Mouse (Mus musculus) limb, embryonic 14.5 days (tissue): ENCODE results near the gene G6pc3. TPM values are rescaled to one million over a fixed set of nuclear protein-coding genes. Genes with fewer than 3 reads are reported as not detected.

Experiments
- ATAC-seq: fragments of 200-750 bp; cut with Nextera tagmentation; 2 replicates; pipeline ENCODE4 v1.8.0; 2017; ENCODE audit warnings: low read depth, moderate number of reproducible peaks, moderate TSS enrichment; ENCODE audit not compliant: low FRiP score
- DNase-seq: peaks from one replicate; pipeline ENCODE4 v3.0.0-alpha.2; 2015; ENCODE audit warnings: low spot score
- H3K27ac ChIP-seq: fragments of 300-500 bp; sonication (generic); replicated peaks from 2 replicates; pipeline ENCODE4 v1.5.1; 2014; ENCODE audit warnings: low read depth, mild to moderate bottlenecking, low read length, moderate library complexity, mixed read lengths
- H3K27me3 ChIP-seq: fragments of 300-500 bp; sonication (generic); 2 replicates; pipeline ENCODE4 v1.6.1; 2014; ENCODE audit warnings: low read length, mixed read lengths; ENCODE audit not compliant: control insufficient read depth, insufficient read depth
- H3K36me3 ChIP-seq: fragments of 300-500 bp; sonication (generic); 2 replicates; pipeline ENCODE4 v1.6.1; 2014; ENCODE audit warnings: mild to moderate bottlenecking, low read length, moderate library complexity, mixed read lengths; ENCODE audit not compliant: control insufficient read depth, insufficient read depth
- H3K4me1 ChIP-seq: fragments of 300-500 bp; sonication (generic); 2 replicates; pipeline ENCODE4 v1.6.1; 2014; ENCODE audit warnings: antibody characterized with exemption, low read length, mixed read lengths; ENCODE audit not compliant: control insufficient read depth, insufficient read depth
- H3K4me2 ChIP-seq: fragments of 300-500 bp; sonication (generic); replicated peaks from 2 replicates; pipeline ENCODE4 v1.6.1; 2014; ENCODE audit warnings: low read depth, mild to moderate bottlenecking, low read length, moderate library complexity; ENCODE audit not compliant: severe bottlenecking
- H3K4me3 ChIP-seq: fragments of 300-500 bp; sonication (generic); replicated peaks from 2 replicates; pipeline ENCODE4 v1.5.1; 2014; ENCODE audit warnings: low read length
- H3K9ac ChIP-seq: fragments of 300-500 bp; sonication (generic); 2 replicates; pipeline ENCODE4 v1.6.1; 2014; ENCODE audit warnings: mild to moderate bottlenecking, low read depth, low read length, moderate library complexity; ENCODE audit not compliant: severe bottlenecking
- H3K9me3 ChIP-seq: fragments of 300-500 bp; sonication (generic); 2 replicates; pipeline ENCODE4 v1.6.1; 2016; ENCODE audit warnings: low read length; ENCODE audit not compliant: control insufficient read depth
- POLR2A ChIP-seq: fragments of 200-500 bp; IDR thresholded peaks from 2 replicates; pipeline ENCODE4 v1.8.0; 2012; ENCODE audit warnings: inconsistent platforms, mild to moderate bottlenecking, moderate library complexity, borderline replicate concordance; ENCODE audit not compliant: insufficient read depth, insufficient read length; ENCODE audit errors: extremely low read depth
- WGBS: fragments of 180-500 bp; shearing (Covaris S2); extraction: QIAGEN DNeasy Blood & Tissue Kit; methylation state at CpG from one replicate; pipeline ENCODE4 v1.1.7; 2014; 5-methylcytosine and 5-hydroxymethylcytosine counted together
- polyA plus RNA-seq, 2 experiments: library from polyadenylated mRNA; depleted of rRNA in 1 of 2; stranded (reverse) in 1 of 2; unstranded in 1 of 2; fragments of >200 nt; fragmentation: Nextera tagmentation in 1 of 2; extraction: Ambion mirVana in 1 of 2; gene quantifications; 2 replicates each; pipeline versions ENCODE4 v1.2.1 to v1.2.3; 2012 to 2014

G6pc3 gene
- polyA plus RNA-seq, 2 experiments: 27.6 to 42.7 TPM

DNA sequence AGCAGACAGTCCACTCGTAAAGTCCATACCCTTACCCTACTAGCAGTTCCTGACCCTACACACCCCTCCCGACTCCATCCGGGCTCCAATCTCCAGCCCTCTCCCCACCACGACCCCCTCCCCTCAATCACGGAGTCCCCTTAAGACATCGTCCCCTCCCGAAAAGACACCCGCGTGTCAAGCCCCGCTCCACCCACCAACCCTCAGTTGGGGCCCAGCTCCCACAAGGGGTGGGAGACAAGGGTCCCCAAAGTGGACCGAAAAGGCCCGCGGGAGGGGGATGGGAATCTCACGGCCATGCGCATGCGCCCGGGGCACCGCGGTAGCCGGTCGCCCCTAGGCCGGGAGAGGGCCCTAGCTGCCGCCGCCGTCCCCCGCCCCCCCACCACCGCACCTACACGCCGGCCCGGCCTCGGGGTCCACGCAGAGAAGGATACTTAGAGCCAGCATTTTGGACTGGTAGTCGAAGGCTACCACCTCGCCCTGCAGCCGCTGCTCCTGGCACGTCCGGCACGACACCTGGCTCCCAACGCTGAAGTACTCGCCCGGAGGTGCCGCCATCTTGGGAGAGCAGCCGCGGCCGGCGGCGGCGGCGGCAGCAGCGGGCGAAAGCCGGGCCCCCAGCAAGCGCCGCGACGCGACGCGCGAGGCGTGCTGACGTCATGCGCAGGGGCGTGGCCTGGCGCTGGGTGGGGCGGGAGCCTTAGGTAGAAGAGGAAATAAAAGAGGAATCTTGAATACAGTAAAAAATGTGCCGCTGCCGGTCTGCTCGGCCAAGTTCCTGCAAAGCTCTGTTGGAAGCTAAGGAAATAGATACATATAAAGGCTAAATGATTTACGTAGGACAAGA is 4.5 kb upstream of the G6pc3 start, which contains the start of gene Lsm12:
Gene Lsm12 (minus strand): TSS at position 651 of the 850 bp plus-strand sequence.
- ATAC-seq: peak; percentile 86

DNA sequence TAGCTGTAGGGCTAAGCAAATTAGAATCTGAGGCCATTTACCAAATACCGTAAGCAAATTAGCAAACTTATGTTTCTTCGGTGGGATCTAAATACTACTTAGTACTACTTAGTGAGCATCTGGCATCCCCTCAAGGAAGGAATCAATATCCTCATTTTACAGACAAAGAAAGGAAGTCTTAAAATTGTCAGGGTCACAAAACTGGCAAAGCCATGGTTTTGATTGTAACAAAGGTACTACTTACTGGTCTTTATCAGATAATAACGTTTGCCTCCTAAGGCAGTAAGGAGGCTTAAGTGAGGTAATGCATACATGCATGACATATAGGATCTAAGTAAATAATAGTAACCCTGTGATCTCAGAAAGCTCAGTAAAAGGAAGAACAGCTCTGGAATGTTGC is 3.7 kb upstream of the G6pc3 start:
- peak overlapping the region; percentile 62 for H3K4me2 ChIP-seq
- peak overlapping the region; percentile 90; the same call in 1 of the 2 replicates for H3K9ac ChIP-seq
- no peaks in the 10 kb centered on the region for H3K9me3 ChIP-seq
- TF ChIP-seq POLR2A: no peak
- peak overlapping the region; percentile 92; the same call in 1 of the 2 replicates for H3K27ac ChIP-seq
- no peak for DNase-seq
- H3K4me3 ChIP-seq: peak overlapping the region; percentile 80
- 50% methylated on average over 3 of the region's 3 CpGs for WGBS
- H3K36me3 ChIP-seq: peaks cover 20% of the 10 kb centered on the region
- H3K4me1 ChIP-seq: peaks cover 9% of the 10 kb centered on the region
- ATAC-seq: no peak
- no peaks in the 10 kb centered on the region for H3K27me3 ChIP-seq

More for the DNA sequence above, 4.5 kb upstream of the G6pc3 start, which contains the start of gene Lsm12:
- Histone ChIP-seq H3K4me3 (peak within 1 kb of the TSS; percentile 80), H3K9ac (peak within 1 kb of the TSS; percentile 90), H3K9me3 (no peaks in the 10 kb centered on the region), H3K4me2 (peak within 1 kb of the TSS; percentile 62), H3K36me3 (peaks cover 26% of the 10 kb centered on the region), H3K4me1 (peaks cover 4% of the 10 kb centered on the region; the same call in 1 of the 2 replicates), H3K27me3 (no peaks in the 10 kb centered on the region), H3K27ac (peak within 1 kb of the TSS; percentile 92)
- DNase-seq: peak; percentile 90
- peak; percentile 75; the same call in 1 of the 2 replicates for TF ChIP-seq POLR2A
- under 1% methylated on average over 49 of the region's 70 CpGs for WGBS

DNA sequence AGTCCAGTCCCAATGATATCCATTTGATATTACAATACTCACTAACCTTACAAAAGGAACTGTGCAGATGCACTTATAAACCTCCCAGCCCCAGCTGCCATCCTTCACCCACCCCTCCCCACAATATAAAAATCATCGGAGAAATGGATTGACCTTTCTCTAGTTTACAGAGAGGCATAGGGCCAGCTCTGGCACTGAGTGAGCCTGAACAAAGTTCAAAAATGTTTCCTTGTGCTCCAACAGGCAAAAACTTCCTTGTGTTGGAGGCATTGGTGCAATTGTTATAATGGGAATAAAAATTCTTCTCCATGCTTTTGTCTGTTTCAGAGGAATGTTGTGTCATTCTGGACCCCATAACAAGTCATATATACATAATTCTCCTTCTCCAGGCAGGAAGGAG is 3.2 kb upstream of the G6pc3 start:
- no peak overlapping the region for H3K4me3 ChIP-seq
- no peak for TF ChIP-seq POLR2A
- DNase-seq: no peak
- no peak overlapping the region for H3K27ac ChIP-seq
- H3K4me2 ChIP-seq: no peak overlapping the region
- no peaks in the 10 kb centered on the region for H3K27me3 ChIP-seq
- no peak for ATAC-seq
- H3K9me3 ChIP-seq: no peaks in the 10 kb centered on the region
- no peak overlapping the region for H3K9ac ChIP-seq
- peaks cover 15% of the 10 kb centered on the region for H3K4me1 ChIP-seq
- 79% methylated on average over 1 of the region's 1 CpGs for WGBS
- peaks cover 16% of the 10 kb centered on the region for H3K36me3 ChIP-seq

GRCm38 (mm10) chr11:102188980-102189379 is 440 bp upstream of the G6pc3 start:
- Histone ChIP-seq H3K9ac (peak overlapping the region; percentile 52; the same call in 1 of the 2 replicates), H3K4me2 (peak overlapping the region; percentile 67), H3K27me3 (no peaks in the 10 kb centered on the region), H3K9me3 (no peaks in the 10 kb centered on the region), H3K36me3 (peaks cover 11% of the 10 kb centered on the region), H3K27ac (no peak overlapping the region), H3K4me3 (peak overlapping the region; percentile 44), H3K4me1 (peaks cover 13% of the 10 kb centered on the region)
- 74% methylated on average over 6 of the region's 6 CpGs for WGBS
- TF ChIP-seq POLR2A: no peak
- DNase-seq (no peak), ATAC-seq (no peak)

DNA sequence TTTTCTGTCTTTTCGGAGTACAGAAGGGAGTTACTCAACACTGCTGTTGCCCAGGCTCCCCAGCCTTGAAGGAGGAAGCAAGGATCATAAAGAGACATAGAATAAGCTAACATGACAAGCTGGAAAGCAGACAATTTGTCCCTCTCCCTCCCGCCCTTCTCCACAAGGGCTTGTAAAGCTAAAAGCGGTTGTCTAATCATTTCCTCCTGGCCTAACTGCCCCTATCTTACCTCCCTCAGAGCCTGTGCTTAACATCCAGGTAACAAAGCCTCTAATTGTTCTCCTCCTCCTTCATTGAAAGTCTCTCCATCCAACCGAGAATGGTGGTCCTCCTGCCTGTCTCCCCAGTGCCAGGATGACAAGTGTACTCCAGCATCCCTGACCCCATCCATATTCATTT is 1.4 kb downstream of the G6pc3 start:
- WGBS: 23% methylated on average over 4 of the region's 4 CpGs
- DNase-seq (no peak), ATAC-seq (no peak)
- Histone ChIP-seq H3K4me1 (peaks cover 11% of the 10 kb centered on the region), H3K4me3 (peak overlapping the region; percentile 44; the same call in 1 of the 2 replicates), H3K27ac (no peak overlapping the region), H3K9me3 (no peaks in the 10 kb centered on the region), H3K27me3 (no peaks in the 10 kb centered on the region), H3K4me2 (peak overlapping the region; percentile 67), H3K36me3 (peaks cover 30% of the 10 kb centered on the region), H3K9ac (0 out of 2 replicates have a peak overlapping the region, but pooled peaks have one; percentile 12)
- TF ChIP-seq POLR2A: no peak
